Mouse (Mus musculus) lung, adult 2 months (tissue): ENCODE measurements around the gene Commd3.

Experiments used
- CTCF ChIP-seq: fragments of 200-500 bp; IDR thresholded peaks from 2 replicates; pipeline ENCODE4 v1.5.1; 2011; ENCODE audit warnings: mild to moderate bottlenecking, low read length, control low read depth; ENCODE audit not compliant: insufficient read depth
- POLR2A ChIP-seq: fragments of 200-500 bp; IDR thresholded peaks from 2 replicates; pipeline ENCODE4 v1.6.1; 2011; ENCODE audit warnings: low read depth, mild to moderate bottlenecking, control low read depth, low read length, borderline replicate concordance; ENCODE audit errors: extremely low read depth

DNA sequence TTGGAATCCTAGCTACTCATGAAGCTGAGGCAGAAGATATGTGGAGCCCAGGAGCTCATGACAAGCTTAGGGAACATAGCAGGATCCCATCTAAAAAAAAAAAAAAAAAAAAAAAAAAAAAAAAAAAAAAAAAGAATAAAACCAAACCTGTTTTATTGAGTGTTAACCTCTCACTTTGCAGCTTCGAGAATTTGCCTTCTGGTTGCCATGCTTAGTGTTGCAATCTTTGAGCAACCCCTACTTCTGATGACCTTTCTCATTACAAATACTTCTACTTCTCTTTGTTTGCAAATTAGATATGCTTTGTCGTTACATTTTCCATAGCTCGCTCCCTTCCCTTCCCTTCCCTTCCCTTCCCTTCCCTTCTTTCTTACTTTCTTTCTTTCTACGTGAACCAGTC lies 23.6 kb upstream of the Commd3 start:
- TF ChIP-seq CTCF: no peak
- TF ChIP-seq POLR2A: no peak
